Mouse (Mus musculus) retina, adult 2 months (tissue): ENCODE data around the gene Nup93.

Source experiments
- DNase-seq: peaks from one replicate; pipeline ENCODE4 v3.0.0-alpha.2; 2012; ENCODE audit warnings: low read depth, low spot score

The Nup93 gene

GRCm38 (mm10) chr8:94317249-94317648 lies 102.9 kb downstream of the Nup93 start:
- no peak for DNase-seq

GRCm38 (mm10) chr8:94317691-94318090 lies 103.3 kb downstream of the Nup93 start:
- DNase-seq, result no peak

GRCm38 (mm10) chr8:94320036-94320435 lies 105.7 kb downstream of the Nup93 start:
- DNase-seq, result no peak

GRCm38 (mm10) chr8:94322083-94322482 lies 107.7 kb downstream of the Nup93 start:
- DNase-seq, result no peak

- DNase-seq, result no peak
These were observed 108.7 kb downstream of the Nup93 start for GRCm38 (mm10) chr8:94323041-94323440.

- no peak for DNase-seq
These were observed 109.7 kb downstream of the Nup93 start for GRCm38 (mm10) chr8:94324071-94324470.

- DNase-seq, result no peak
These were observed 111.7 kb downstream of the Nup93 start for GRCm38 (mm10) chr8:94326016-94326415.

GRCm38 (mm10) chr8:94328932-94329728 lies 114.8 kb downstream of the Nup93 start, which contains the start of gene Slc12a3:
TSS of gene Slc12a3 (plus strand) at chr8:94329201.
- DNase-seq, result no peak

- DNase-seq, result peak; percentile 57
These were observed 116.4 kb downstream of the Nup93 start for GRCm38 (mm10) chr8:94330733-94331132.

- no peak for DNase-seq
These were observed 119.0 kb downstream of the Nup93 start for GRCm38 (mm10) chr8:94333345-94333744.

GRCm38 (mm10) chr8:94337559-94337958 lies 123.2 kb downstream of the Nup93 start:
- DNase-seq, result no peak

GRCm38 (mm10) chr8:94340796-94341195 lies 126.4 kb downstream of the Nup93 start:
- DNase-seq, result no peak

- no peak for DNase-seq
These were observed 128.3 kb downstream of the Nup93 start for GRCm38 (mm10) chr8:94342691-94343090.

- DNase-seq, result peak; percentile 45
These were observed 128.9 kb downstream of the Nup93 start for GRCm38 (mm10) chr8:94343290-94343689.

GRCm38 (mm10) chr8:94343778-94344320 lies 129.5 kb downstream of the Nup93 start:
- no peak for DNase-seq

- DNase-seq, result no peak
These were observed 131.3 kb downstream of the Nup93 start for GRCm38 (mm10) chr8:94345657-94346056.

- no peak for DNase-seq
These were observed 131.9 kb downstream of the Nup93 start for GRCm38 (mm10) chr8:94346264-94346663.

GRCm38 (mm10) chr8:94348425-94348824 lies 134.1 kb downstream of the Nup93 start:
- DNase-seq, result no peak

- DNase-seq, result no peak
These were observed 139.7 kb downstream of the Nup93 start for GRCm38 (mm10) chr8:94354069-94354531.

GRCm38 (mm10) chr8:94354571-94354970 lies 140.2 kb downstream of the Nup93 start:
- DNase-seq, result no peak

- DNase-seq, result no peak
These were observed 142.9 kb downstream of the Nup93 start for GRCm38 (mm10) chr8:94357220-94357619.

GRCm38 (mm10) chr8:94358541-94358940 lies 144.2 kb downstream of the Nup93 start:
- DNase-seq, result no peak

GRCm38 (mm10) chr8:94361774-94362431 lies 147.5 kb downstream of the Nup93 start:
- no peak for DNase-seq
